Comparison of ENCODE assay signal across 19 mouse cellular contexts in the genomic region with DNA sequence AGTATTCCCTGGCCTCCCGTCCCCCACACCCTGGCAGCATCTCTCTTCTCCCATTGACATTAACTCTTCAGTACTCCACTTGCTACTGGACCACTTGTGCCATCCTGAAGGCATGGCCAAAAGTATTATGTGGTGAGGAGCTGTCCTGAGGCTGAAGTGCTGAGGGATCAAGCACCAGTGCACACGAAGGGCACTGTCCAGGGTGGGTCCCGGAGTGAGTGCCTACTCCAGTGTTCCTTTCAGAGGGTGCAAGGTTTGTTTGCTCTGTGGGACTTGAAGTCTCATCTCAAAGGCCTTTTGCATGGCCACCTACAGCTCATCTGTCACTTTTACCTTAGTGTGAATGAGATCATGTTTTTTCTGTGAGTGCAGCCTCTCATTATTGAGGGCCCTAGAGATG. TPM values are rescaled to one million over a fixed set of nuclear protein-coding genes. Genes with fewer than 3 reads are reported as not detected.
DNase-seq lines count a peak whose midpoint lies in the region; ATAC-seq and TF ChIP-seq lines count a peak whose summit lies in the region.
"Had no signal": no experiment of that assay in that cellular context is flagged by ENCODE, and none has a peak within 500 bp of the region (broad histone marks: within the 10 kb centered on the region; RNA-seq: fewer than 3 reads in every experiment).

No protein-coding gene starts in this region.

- no peak overlapping the region for H3K4me3 ChIP-seq in hindbrain, embryonic 10.5 days
- no peak overlapping the region for H3K4me3 ChIP-seq in hindbrain, embryonic 12.5 days
- no peak overlapping the region for H3K4me3 ChIP-seq in forebrain, embryonic 11.5 days (ENCODE audit: low read depth, low read length)
- no peak overlapping the region for H3K4me3 ChIP-seq in hindbrain, embryonic 16.5 days (ENCODE audit: low read length)
- no peak overlapping the region for H3K4me3 ChIP-seq in neural tube, embryonic 13.5 days
- H3K4me3 ChIP-seq in intestine, postnatal 0 days (ENCODE audit: low read depth, low read length) = no peak overlapping the region
- H3K4me3 ChIP-seq: limb, embryonic 12.5 days had no signal

- no peak overlapping the region for H3K4me2 ChIP-seq in hindbrain, embryonic 12.5 days (replicated peaks)
- H3K4me2 ChIP-seq in forebrain, embryonic 11.5 days (ENCODE audit: low read depth, low read length, severe bottlenecking) = no peak overlapping the region
- no peak overlapping the region for H3K4me2 ChIP-seq in hindbrain, embryonic 16.5 days (ENCODE audit: low read length)
- no peak overlapping the region for H3K4me2 ChIP-seq in neural tube, embryonic 13.5 days
- H3K4me2 ChIP-seq in intestine, postnatal 0 days (replicated peaks; ENCODE audit: low read depth) = no peak overlapping the region
- H3K4me2 ChIP-seq: limb, embryonic 12.5 days had no signal

- H3K9ac ChIP-seq in hindbrain, embryonic 12.5 days = no peak overlapping the region
- no peak overlapping the region for H3K9ac ChIP-seq in forebrain, embryonic 11.5 days (ENCODE audit: low read length)
- H3K9ac ChIP-seq in hindbrain, embryonic 16.5 days (ENCODE audit: low read depth, low read length) = no peak overlapping the region
- H3K9ac ChIP-seq in neural tube, embryonic 13.5 days = no peak overlapping the region
- H3K9ac ChIP-seq in intestine, postnatal 0 days (ENCODE audit: low read depth, low read length) = no peak overlapping the region
- H3K9ac ChIP-seq: limb, embryonic 12.5 days; liver, postnatal 0 days had no signal

- H3K36me3 ChIP-seq in hindbrain, embryonic 10.5 days = no peaks in the 10 kb centered on the region
- H3K36me3 ChIP-seq in hindbrain, embryonic 12.5 days = no peaks in the 10 kb centered on the region
- H3K36me3 ChIP-seq in forebrain, embryonic 11.5 days (ENCODE audit: control insufficient read depth, insufficient read depth, low read length) = no peaks in the 10 kb centered on the region
- no peaks in the 10 kb centered on the region for H3K36me3 ChIP-seq in hindbrain, embryonic 16.5 days (ENCODE audit: control insufficient read depth, insufficient read depth, low read length)
- H3K36me3 ChIP-seq in neural tube, embryonic 13.5 days = no peaks in the 10 kb centered on the region
- H3K36me3 ChIP-seq in intestine, postnatal 0 days (ENCODE audit: control insufficient read depth, insufficient read depth) = no peaks in the 10 kb centered on the region
- H3K36me3 ChIP-seq: limb, embryonic 12.5 days had no signal

- H3K9me3 ChIP-seq in hindbrain, embryonic 10.5 days = no peaks in the 10 kb centered on the region
- no peaks in the 10 kb centered on the region for H3K9me3 ChIP-seq in hindbrain, embryonic 12.5 days (replicated peaks)
- no peaks in the 10 kb centered on the region for H3K9me3 ChIP-seq in forebrain, embryonic 11.5 days (ENCODE audit: control insufficient read depth, low read length)
- no peaks in the 10 kb centered on the region for H3K9me3 ChIP-seq in hindbrain, embryonic 16.5 days (ENCODE audit: control insufficient read depth, low read length)
- no peaks in the 10 kb centered on the region for H3K9me3 ChIP-seq in neural tube, embryonic 13.5 days
- no peaks in the 10 kb centered on the region for H3K9me3 ChIP-seq in intestine, postnatal 0 days (ENCODE audit: control insufficient read depth)

- peaks cover 7% of the 10 kb centered on the region; the same call in 1 of the 2 replicates for H3K27me3 ChIP-seq in hindbrain, embryonic 10.5 days (ENCODE audit: insufficient read depth, poor library complexity, severe bottlenecking)
- no peaks in the 10 kb centered on the region for H3K27me3 ChIP-seq in hindbrain, embryonic 12.5 days
- H3K27me3 ChIP-seq in forebrain, embryonic 11.5 days (ENCODE audit: control insufficient read depth, insufficient read depth, low read length) = no peaks in the 10 kb centered on the region
- H3K27me3 ChIP-seq in hindbrain, embryonic 16.5 days (replicated peaks; ENCODE audit: control insufficient read depth, insufficient read depth, low read length) = no peaks in the 10 kb centered on the region
- H3K27me3 ChIP-seq in neural tube, embryonic 13.5 days = no peaks in the 10 kb centered on the region
- no peaks in the 10 kb centered on the region for H3K27me3 ChIP-seq in intestine, postnatal 0 days (replicated peaks; ENCODE audit: control insufficient read depth, insufficient read depth, low read length)

- TF ChIP-seq CTCF in intestine, postnatal 0 days (IDR thresholded peaks at IDR 0.05; ENCODE audit: low read depth) = no peak

- WGBS in hindbrain, embryonic 10.5 days = 71% methylated on average over 3 of the region's 3 CpGs
- WGBS in hindbrain, embryonic 12.5 days = 69% methylated on average over 3 of the region's 3 CpGs
- 77% methylated on average over 3 of the region's 3 CpGs for WGBS in forebrain, embryonic 11.5 days
- WGBS in hindbrain, embryonic 16.5 days = 83% methylated on average over 3 of the region's 3 CpGs
- 74% methylated on average over 3 of the region's 3 CpGs for WGBS in neural tube, embryonic 13.5 days
- 49% methylated on average over 3 of the region's 3 CpGs for whole genome bisulfite sequencing in intestine, postnatal 0 days

- ATAC-seq in hindbrain, embryonic 12.5 days (ENCODE audit: low FRiP score) = no peak
- ATAC-seq in forebrain, embryonic 11.5 days (replicated peaks; ENCODE audit: low FRiP score) = no peak
- ATAC-seq in hindbrain, embryonic 16.5 days = peak; percentile 21; the same call in 1 of the 2 replicates
- no peak for ATAC-seq in neural tube, embryonic 13.5 days (ENCODE audit: low read depth)
- ATAC-seq in inflammation-experienced regulatory T-cells, adult 6 months = no peak
- no peak for ATAC-seq in intestine, postnatal 0 days
- ATAC-seq: activated CD4-positive, CD25-positive, alpha-beta regulatory T cell, adult 4 months; liver, postnatal 0 days had no signal

- no peak for DNase-seq in hindbrain, embryonic 10.5 days (ENCODE audit: low spot score)
- DNase-seq in forebrain, embryonic 11.5 days (ENCODE audit: low spot score) = peak; percentile 44
- DNase-seq in lung, postnatal 4 days = no peak
- DNase-seq: B cell, adult 2 months; cerebellum, adult 8-10 months; heart, adult 18-20 months; kidney, adult 9 months; liver, postnatal 0 days; right cerebral cortex, adult 18-20 months; thymus, adult 2 months had no signal

- peaks cover 31% of the 10 kb centered on the region for H3K4me1 ChIP-seq in hindbrain, embryonic 10.5 days (replicated peaks)
- H3K4me1 ChIP-seq in hindbrain, embryonic 12.5 days = peaks cover 14% of the 10 kb centered on the region
- H3K4me1 ChIP-seq in forebrain, embryonic 11.5 days (replicated peaks; ENCODE audit: control insufficient read depth, insufficient read depth, low read length) = peaks cover 14% of the 10 kb centered on the region
- H3K4me1 ChIP-seq in hindbrain, embryonic 16.5 days (ENCODE audit: control insufficient read depth, insufficient read depth, low read depth, low read length) = peaks cover 19% of the 10 kb centered on the region
- peaks cover 28% of the 10 kb centered on the region for H3K4me1 ChIP-seq in neural tube, embryonic 13.5 days (replicated peaks)
- H3K4me1 ChIP-seq in intestine, postnatal 0 days (replicated peaks; ENCODE audit: control insufficient read depth, insufficient read depth, low read length) = no peaks in the 10 kb centered on the region
- H3K4me1 ChIP-seq: limb, embryonic 12.5 days had no signal

- peak overlapping the region; percentile 84 for H3K27ac ChIP-seq in hindbrain, embryonic 10.5 days
- no peak overlapping the region for H3K27ac ChIP-seq in hindbrain, embryonic 12.5 days
- H3K27ac ChIP-seq in forebrain, embryonic 11.5 days (ENCODE audit: low read depth, low read length) = no peak overlapping the region
- H3K27ac ChIP-seq in hindbrain, embryonic 16.5 days (ENCODE audit: low read depth, low read length) = peak overlapping the region; percentile 69
- peak overlapping the region; percentile 66; the same call in 1 of the 2 replicates for H3K27ac ChIP-seq in neural tube, embryonic 13.5 days (replicated peaks)
- no peak overlapping the region for H3K27ac ChIP-seq in intestine, postnatal 0 days (ENCODE audit: low read depth, low read length)
- H3K27ac ChIP-seq: limb, embryonic 12.5 days; macrophage had no signal

RNA-seq across cellular contexts. Expression of gene Adcyap1r1, which starts 31.4 kb away (rescaled TPM):
- 31.4 and 32.4 TPM in 2 replicates for polyA plus RNA-seq in hindbrain, embryonic 10.5 days (2016; fragmentation: Nextera tagmentation; extraction: Ambion mirVana)
- 36.6 and 44.5 TPM in 2 replicates for polyA plus RNA-seq in hindbrain, embryonic 12.5 days (2016; fragmentation: Nextera tagmentation; extraction: Ambion mirVana)
- polyA plus RNA-seq in forebrain, embryonic 11.5 days (2014; fragmentation: Nextera tagmentation; extraction: Ambion mirVana) = 7.9 and 8.9 TPM in 2 replicates
- 67.1 and 74.8 TPM in 2 replicates for polyA plus RNA-seq in hindbrain, embryonic 16.5 days (2015; fragmentation: Nextera tagmentation; extraction: Ambion mirVana)
- polyA plus RNA-seq in neural tube, embryonic 13.5 days (2015; fragmentation: Nextera tagmentation; extraction: Ambion mirVana) = 40.5 and 43.9 TPM in 2 replicates
- not detected for polyA plus RNA-seq in inflammation-experienced regulatory T-cells, adult 6 months (2017; shearing (Covaris generic))
- 2.6 and 2.7 TPM in 2 replicates for polyA plus RNA-seq in intestine, postnatal 0 days (2015; fragmentation: Nextera tagmentation; extraction: Ambion mirVana)
- polyA plus RNA-seq: activated CD4-positive, CD25-positive, alpha-beta regulatory T cell, adult 4 months; liver, postnatal 0 days; macrophage had no signal

RNA-seq across cellular contexts. Expression of gene Ghrhr, which starts 44.3 kb away (rescaled TPM):
- polyA plus RNA-seq in hindbrain, embryonic 10.5 days (2016; fragmentation: Nextera tagmentation; extraction: Ambion mirVana) = not detected in 2 replicates
- polyA plus RNA-seq in hindbrain, embryonic 12.5 days (2016; fragmentation: Nextera tagmentation; extraction: Ambion mirVana) = not detected in 2 replicates
- polyA plus RNA-seq in forebrain, embryonic 11.5 days (2014; fragmentation: Nextera tagmentation; extraction: Ambion mirVana) = not detected in 2 replicates
- not detected in 2 replicates for polyA plus RNA-seq in hindbrain, embryonic 16.5 days (2015; fragmentation: Nextera tagmentation; extraction: Ambion mirVana)
- not detected in 2 replicates for polyA plus RNA-seq in neural tube, embryonic 13.5 days (2015; fragmentation: Nextera tagmentation; extraction: Ambion mirVana)
- polyA plus RNA-seq in inflammation-experienced regulatory T-cells, adult 6 months (2017; shearing (Covaris generic)) = not detected
- polyA plus RNA-seq in intestine, postnatal 0 days (2015; fragmentation: Nextera tagmentation; extraction: Ambion mirVana) = 0.17 TPM in 1 of 2 replicates, not detected in the other
- polyA plus RNA-seq: activated CD4-positive, CD25-positive, alpha-beta regulatory T cell, adult 4 months; embryonic facial prominence, embryonic 14.5 days; limb, embryonic 12.5 days; macrophage had no signal

Comparison
In these comparisons a context has a peak if more than half of its experiments do, and no peak if none do; other contexts are left out.
1. H3K27ac ChIP-seq: peak in hindbrain, embryonic 10.5 days (single experiment), hindbrain, embryonic 16.5 days (single experiment) and neural tube, embryonic 13.5 days (single experiment); none in hindbrain, embryonic 12.5 days (single experiment), forebrain, embryonic 11.5 days (single experiment) and intestine, postnatal 0 days (single experiment).